Mouse (Mus musculus) megakaryocyte, embryonic 14.5 days (primary cell): ENCODE measurements around the gene Sdccag8.

Experiments
- FLI1 ChIP-seq: IDR thresholded peaks from 2 replicates; pipeline ENCODE4 v1.6.1; 2012; ENCODE audit warnings: low read length, inconsistent platforms, mixed read lengths
- GATA1 ChIP-seq: IDR thresholded peaks from 3 replicates; pipeline ENCODE4 v1.6.1; 2012; ENCODE audit warnings: mixed read lengths, low read length, inconsistent platforms, borderline replicate concordance

DNA sequence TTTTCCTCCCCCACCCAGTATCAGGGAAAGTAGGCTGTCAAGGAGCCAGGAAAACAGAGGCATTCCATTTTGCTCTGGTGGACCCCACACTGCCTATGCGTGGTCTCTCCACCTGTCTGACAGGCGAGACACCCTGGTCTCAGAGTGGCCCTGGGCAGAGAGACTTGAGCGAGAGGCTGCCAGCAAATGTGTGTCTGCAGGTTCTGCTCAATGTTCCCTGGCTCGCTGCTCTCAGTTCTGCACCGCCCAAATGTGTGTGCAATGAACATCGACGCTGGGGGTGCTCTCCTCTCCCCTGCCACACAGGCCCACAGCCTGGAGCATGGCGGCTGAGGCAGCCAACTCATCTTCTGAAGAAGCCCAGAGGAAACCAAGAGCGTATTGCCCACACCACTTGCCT lies 112.9 kb downstream of the Sdccag8 start:
- TF ChIP-seq GATA1 (no peak), FLI1 (no peak)
